Mouse (Mus musculus) c-Kit-positive CD71-negative TER-119-negative erythroid progenitor cells, embryonic 14.5 days (primary cell): ENCODE measurements around the gene Tescl.

Experiments
- DNase-seq: peaks from one replicate; pipeline ENCODE4 v3.0.0-alpha.2; 2013; ENCODE audit warnings: low read depth

Tescl gene

DNA sequence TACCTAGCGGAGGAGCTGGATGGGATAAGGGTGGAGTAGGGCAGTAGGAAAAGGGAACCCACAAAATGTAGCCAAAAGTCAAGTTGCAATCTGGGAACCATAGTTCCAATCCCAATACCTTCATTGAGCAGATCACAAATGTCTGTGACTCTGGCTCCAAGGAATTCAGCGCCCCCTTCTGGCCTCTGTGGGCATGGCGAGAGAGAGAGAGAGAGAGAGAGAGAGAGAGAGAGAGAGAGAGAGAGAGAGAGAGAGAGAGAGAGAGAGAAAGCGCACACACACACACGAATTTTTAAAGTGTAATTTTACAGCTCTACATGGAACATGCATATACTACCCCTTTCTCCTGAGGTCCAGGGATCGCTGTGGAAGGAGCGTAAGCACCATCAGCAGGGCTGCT lies 29.5 kb upstream of the Tescl start:
- no peak for DNase-seq

DNA sequence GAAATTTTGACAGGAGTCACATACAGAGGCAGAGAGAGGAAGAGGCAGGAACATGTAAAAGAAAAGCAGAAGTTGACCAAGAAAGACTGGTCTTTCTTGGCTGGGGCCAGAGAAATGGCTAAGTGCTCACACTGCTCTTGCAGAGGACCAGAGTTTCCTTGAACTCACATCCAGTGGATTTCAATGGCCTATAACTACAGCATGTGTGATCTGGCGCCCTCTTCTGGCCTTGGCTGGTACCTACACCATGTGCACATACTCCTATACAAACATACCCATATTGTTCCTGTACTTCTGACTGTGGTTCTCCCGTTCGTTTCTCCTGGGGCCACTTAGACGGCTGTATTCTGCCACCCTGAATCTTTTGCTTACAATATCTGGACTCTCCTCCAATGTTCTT lies 27.3 kb upstream of the Tescl start:
- DNase-seq, result no peak

DNA sequence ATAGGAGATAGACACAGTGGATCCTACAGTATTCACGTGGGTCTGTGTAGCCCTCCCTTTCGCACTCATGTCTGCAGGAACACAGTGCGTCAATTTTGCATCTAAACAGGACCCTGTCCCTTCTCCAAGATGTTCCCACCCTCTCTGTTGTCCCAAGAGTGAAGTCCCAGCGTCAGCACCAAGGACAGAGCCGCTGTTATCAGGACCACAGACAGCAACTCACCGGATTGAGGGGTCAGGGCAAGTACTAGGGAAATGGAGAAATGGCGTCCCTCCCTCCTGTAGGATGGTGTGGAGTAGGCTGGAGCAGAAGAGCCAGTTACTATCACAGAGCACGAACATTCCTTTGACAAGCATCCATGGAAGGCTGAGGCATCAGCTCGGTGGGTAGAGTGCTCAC lies 25.5 kb upstream of the Tescl start:
- peak; percentile 67 for DNase-seq

DNA sequence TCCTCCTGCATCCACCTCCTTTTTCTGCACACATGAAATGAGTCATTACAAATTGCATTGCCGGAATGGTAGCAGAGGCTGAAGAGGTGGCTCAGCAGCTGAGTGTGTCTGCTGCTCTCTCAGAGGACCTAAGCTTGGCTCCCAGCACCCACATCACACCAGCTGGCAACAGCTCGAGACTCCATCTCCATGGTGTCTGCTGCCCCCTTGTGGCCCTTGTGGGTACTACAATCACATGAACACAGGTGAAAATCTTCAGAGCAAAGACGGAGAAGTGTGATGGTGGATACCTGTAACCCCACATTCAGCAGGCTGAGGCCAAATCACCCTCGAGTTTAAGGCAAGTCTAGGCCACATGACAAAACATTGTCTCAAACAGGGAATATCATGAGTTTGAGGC lies 24.2 kb upstream of the Tescl start:
- no peak for DNase-seq

DNA sequence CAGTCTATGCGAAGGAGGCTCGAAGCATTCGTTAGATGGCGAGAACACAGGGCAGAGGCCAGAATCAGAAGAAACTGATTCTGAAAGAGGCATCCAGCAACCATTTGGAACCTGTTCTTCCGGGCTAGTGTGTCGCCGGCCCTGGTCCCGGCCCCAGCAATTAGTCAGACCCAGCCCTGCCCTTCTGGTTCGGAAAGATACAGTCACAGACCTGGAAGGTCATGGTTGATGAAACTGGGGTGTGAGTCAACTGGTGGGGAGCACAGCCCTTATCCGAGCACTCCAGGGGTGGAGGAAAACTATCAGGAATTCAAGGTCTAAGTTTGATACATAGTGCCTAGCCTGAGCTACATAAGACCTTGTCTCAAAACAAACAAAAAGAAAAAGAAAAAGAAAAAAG lies 22.3 kb upstream of the Tescl start:
- no peak for DNase-seq

DNA sequence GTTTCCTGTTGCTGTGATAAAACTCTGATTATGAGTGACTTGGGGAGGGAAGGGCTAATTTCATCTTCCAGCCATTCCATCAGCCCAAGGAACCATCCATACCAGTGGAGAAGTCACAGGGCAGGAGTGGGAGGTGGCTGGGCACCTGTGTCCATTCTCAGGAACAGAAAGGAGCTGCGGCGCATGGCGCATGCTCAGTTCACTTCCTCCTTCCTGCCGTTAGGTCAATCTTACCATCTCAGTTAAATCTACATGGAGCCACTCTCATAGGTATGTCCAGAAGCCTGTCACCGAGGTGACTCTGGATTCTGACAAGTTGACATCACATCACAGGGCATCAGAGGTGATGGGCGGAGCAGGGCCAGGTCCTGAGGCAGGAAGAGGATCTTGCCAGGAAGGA lies 21.9 kb upstream of the Tescl start:
- no peak for DNase-seq

DNA sequence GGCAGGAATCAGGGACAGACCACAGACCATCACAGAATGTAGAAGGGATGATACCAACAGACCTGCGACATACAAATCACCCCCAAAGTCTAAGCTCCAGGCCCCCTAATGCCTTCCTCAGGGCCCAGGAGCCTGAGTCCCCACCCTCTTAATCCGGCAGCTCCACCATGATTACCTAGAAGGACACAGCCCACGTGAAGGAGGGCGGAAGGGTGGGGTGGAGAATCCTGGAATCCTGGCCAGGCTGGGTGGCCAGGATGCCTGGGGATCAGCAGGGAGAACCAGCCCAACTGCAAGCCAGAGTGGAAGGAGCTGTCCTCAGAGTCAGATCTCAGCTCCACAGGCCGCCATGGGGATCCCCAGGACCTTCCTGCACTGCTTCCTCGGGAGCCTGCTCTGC lies 15.2 kb upstream of the Tescl start, which contains the start of gene Lypd5:
Gene Lypd5 (plus strand): TSS at position 301 of the 400 bp plus-strand sequence.
- DNase-seq, result no peak

DNA sequence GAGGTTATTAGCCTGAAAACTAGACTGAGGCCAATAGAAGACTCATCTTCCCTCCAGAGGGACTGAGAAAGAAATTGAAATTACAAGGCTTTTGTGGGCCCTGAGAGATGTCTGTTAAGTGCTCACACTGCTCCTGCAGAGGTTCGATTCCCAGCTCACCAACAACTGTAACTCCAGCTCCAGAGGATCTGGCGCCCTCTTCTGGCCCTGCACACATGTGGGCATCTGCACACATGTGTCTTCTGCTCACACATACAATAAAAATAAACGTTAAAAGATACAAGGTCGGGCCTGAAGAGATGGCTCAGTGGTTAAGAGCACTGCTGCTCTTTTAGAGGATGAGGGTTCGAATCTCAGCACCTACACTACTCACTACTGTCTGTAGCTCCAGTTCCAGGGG lies 12.7 kb upstream of the Tescl start:
- no peak for DNase-seq

DNA sequence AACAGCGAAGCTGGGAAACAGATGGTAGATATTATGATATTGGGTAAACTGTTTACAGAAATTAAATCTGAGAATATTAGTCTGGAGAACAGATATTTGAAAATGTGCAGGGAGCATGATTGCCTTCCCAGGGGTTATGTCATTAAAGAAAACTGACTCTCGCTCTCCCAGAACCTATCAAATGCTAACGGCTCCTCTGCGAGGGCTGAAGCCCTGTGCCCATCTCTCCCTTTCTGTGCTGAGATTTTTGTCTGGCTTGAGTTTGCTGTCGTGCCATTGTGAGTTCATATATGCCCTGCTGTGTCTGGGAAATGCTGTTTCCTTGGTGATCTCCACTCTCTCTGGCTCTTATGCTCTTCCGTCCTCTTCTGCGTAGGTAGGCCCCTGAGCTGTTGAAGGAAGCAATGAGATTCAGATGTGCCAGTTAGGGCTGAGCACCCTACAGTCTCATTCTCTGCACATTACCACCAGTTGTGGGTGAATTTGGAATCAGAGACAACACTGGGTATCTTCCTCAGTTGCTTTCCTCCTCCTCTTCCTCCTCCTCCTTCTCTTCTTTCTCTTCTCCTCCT lies 10.1 kb upstream of the Tescl start:
- DNase-seq, result no peak

DNA sequence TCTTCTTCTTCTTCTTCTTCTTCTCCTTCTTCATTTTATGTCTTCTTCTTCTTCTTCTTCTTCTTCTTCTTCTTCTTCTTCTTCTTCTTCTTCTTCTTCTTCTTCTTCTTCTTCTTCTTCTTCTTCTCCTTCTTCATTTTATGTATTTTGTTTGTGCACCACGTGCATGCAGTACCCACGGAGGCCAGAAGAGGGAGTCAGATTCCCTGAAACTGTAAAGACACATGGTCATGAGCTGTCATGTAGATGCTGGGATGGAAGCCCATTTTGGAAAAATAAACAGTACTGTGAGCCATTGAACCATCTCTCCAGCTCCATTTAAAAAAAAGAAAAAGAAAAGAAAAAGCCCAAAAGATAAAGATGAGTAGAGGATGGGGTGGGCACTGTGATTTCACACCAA lies 4.5 kb upstream of the Tescl start:
- no peak for DNase-seq

DNA sequence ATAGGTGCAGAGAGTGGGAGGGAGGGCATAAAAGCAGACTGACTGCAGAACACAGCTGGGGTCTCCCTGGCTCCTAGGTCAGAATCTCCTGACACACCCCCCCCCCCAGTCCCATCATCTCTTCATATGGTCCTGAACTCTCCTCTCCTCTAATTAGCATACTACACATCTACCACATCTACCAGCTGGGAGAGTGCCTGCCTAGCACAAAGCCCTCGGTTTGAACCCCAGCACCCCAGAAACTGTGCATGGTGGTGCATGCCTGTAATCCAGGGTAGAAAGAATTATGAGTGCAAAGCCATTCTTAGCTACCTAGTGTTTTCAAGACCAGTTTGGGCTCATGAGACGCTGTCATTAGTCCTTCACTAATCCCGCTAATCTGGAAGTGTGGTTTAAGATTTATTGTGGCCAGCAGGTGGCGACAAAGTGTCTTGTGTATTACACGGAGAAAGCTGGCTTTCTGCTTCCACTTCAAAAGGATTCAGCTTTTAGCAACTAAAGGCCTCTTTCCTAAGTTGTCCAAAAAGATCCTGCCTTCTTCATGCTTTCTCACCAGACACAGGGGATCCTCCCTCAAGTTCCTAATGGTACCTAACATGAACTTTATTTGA lies 2.1 kb upstream of the Tescl start:
- DNase-seq, result peak; percentile 73

DNA sequence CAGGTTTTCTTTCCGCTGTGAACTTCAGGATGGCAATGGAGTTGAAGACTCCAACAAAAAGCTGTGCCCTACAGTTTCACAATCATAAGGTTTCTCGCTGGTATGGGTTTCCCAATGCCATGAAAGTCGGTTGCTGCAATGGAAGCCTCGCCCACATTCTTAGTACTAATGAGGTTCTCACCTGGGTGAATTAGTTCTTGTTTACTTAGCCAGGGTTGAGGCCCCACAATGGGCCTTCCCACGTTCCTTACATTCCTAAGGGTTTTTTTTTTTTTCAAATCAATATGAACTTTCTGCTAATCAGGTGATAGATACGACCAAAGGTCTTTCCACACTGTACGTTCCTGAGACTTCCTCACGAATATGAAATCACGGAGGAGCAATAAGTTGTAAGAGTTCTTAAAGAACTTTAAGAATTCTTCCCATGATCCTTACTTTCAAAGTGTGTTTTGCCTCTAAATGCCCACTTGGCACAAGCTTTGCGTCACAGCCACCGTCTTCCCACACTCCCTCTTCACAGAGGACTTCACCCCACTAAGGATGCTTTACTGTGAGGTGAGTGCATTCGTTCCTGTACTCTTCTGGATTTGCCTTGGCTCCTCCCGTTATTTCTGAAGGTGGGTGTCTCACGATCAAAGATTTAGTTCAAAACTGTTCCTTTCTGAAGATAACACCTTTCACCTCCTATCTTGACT lies 6.3 kb downstream of the Tescl start:
- DNase-seq, result no peak

DNA sequence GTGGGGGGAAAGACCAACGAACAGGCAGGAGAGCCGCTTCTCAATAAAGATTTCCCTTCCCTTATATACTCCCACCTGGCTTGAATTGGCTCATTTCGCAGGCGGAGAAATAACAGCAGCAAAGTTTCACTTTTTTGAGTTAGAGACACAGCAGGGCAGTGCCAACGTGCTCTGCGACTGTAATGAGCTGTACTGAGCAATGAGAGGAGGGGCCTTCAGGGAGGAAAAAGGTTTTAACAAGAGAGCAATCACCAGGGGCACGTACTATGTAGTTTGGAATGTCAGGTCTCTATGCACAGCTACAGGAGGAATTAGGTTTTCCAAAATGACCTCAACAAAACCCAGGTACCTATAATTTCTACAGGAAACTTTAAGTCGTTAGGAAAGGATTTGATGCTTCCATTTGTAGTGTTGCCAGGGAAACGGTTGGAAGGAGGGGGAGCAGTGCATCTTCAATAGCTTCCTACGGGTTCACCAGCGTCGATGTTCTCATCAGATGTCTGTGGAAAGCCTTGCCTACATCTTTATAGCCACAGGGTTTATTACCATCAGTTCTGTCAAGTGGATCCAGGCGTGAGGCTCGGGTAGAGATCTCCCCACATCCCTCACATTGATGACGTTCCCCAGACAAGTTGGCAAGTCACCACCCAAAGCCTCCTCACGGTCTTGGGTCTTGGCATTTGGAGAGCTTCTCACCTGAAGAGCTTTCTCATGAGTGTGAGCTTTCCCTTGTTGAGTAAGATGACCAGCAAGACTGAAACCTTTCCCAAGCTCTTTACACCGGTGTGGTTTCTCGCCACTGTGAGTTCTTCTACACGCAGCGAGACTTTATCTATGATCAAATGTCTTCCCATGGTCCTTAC lies 7.2 kb downstream of the Tescl start:
- DNase-seq, result no peak

DNA sequence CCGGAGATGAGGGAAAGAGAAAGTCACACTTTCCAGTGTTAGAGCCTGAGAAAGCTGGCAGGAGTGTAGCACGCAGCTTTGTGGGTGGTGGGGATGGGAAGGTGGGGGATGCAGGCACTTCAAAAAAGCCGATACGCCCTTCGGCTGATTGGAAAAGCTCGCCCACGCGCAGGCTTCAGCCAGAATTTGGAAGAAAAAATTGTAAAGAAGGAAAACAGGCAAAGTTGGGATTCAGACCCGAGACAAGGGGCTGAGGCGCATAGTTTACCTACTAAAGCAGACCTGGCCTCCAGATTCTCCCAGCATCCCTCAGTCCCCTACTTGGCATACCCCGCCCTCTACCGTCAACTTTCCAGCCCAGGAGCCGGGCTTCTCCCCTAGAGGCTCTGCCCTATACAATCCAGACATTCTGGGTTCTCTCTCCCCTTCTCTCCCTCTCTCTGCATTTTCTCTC lies 8.0 kb downstream of the Tescl start:
- no peak for DNase-seq

DNA sequence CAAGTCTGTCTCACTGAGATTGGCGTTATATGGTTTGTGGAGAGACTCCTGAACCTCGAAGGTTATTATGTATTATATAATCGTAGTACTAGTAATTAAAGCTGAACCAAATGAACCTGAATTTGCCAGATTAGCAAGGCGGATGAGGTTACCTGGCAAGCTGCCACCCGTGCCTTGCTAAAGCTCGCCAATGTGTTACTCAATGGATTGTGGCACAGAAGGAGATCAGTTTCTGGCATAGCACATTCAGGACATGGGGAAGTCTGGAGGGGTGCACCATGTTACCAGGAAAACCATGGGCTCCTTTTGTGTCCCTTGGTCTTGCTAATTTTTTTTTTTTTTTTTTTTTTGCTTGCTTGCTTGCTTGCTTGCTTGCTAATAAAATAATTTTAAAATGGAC lies 8.5 kb downstream of the Tescl start:
- no peak for DNase-seq

DNA sequence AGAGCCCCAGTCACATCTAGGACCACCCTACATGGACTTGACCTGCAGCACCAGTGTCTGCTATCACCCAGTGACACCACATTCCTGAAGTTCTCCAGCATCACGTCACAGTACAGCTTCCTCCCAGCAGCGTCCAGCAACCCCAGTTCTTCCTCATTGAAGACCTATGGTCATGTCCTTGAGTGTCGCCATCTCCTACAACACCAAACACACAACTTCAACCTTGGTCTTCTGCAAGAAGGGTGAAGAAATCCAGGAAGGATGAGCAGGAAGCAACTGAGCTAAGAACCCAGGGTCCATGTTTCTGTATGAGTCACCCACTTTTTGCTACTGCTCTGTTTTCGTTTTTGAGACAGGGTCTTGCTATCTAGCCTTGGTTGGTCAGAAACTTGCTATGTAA lies 11.1 kb downstream of the Tescl start:
- DNase-seq, result no peak

DNA sequence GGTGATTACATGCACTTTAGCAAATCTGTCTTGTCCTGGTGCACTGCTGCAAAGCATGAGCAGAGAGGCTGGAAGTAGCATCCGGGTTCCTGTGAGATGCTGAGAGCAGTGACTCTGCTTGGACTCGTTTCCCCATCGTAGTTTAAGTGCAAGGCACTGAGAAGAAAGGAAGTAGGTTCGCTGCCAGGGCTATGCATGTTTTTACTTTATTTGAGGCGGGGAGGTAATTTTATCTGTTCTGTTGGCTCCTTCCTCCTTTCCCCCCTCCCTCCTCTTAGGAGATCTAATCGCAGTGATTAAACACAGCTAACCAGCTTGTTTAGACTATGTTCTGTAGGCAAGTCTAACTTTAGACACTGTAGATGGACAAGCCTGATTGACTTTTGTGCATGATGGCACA lies 14.8 kb downstream of the Tescl start:
- DNase-seq, result no peak

DNA sequence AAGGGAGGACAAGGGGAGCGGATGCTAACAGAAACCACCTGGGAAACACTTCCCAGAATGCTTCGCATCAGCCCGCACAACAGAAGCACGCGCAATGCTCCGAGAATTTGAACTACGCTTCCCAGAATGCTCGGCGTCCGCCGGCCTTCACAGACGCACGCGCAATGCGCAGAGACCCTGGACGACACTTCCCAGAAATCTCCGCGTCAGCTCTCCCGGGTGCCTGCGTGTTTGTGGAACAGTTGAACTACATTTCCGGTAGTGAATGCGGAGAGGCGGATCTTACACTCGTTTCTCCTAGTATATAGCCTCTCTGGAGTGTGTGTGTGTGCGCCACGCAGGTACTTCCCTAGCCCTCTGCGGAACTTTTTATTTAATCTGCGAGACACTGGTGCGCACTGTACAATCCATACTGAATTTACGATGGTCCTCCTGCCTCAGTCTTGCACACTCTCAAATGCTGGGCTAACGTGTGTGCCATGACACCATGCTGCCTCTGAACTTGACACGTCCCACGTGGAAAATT lies 17.1 kb downstream of the Tescl start, which contains the start of gene Zfp94:
Gene Zfp94 (minus strand): TSS at position 100 of the 526 bp plus-strand sequence.
- DNase-seq, result peak; percentile 85

DNA sequence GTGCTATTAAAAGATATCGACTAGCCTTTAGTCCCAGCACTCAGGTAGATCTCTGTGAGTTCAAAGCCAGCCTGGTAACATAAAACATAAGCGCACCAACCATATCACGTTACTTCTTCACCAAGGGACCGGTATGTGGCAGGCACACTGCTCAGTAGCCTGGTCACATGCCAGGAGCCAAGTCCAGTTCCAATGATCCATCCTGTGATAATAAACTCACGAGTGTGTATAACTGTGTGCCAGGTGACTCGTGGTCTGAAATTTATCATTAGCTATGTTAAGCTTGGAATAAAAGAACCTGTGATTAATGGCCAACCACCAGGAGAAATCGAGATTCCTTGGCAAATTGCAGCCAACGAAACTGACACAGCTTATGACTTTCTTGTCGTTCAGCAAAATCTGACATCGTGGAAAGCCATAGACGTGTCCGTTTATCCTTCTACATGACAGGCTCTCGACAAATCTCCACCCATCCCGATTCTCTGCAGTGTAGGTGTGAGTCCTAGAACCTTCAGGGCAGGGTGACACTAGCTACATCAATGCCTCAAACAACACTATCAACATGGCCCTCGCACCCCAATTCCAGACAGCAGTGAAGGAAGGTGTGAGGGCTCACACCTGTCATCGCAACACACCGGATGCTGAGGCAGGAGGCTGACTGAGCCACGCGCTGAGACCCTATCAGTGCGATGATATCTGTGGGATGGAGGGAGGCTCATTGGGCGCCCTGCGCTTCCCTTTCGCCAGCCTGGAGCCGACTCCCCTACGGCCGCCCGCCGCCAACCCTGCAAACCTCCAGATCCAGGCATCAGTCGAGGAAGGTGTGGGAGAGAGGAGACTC lies 17.8 kb downstream of the Tescl start:
- DNase-seq, result no peak

DNA sequence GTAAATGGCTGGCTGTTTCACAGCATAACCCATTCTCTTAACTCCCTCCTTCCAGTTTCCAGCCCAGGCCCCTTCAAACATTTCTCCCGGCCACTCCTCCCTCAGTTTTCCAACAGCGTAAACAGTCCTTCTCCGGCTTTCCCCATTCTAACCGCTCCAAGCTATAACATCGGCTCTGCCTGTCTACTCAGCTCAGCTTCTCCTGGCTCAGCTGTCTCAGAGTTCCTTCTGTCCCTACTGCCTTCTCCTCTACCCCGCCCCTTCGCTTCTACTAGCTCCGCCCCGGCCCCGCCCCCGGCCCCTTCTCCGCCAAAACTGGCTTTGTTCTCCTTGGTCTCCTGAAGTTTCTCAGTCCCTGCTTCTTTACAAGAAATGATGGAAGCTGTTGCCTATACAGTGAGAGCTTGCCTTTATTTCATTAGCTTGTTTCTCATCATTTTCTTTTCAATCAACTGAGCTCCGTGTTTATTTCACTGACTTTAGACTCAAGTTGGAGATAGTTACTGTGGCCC lies 32.9 kb downstream of the Tescl start, which contains the start of gene Zfp61:
Gene Zfp61 (minus strand): TSS at position 462 of the 512 bp plus-strand sequence.
- DNase-seq, result peak; percentile 18
